Mouse (Mus musculus): ENCODE measurements around the gene Zrsr1. TPM values are rescaled to one million over a fixed set of nuclear protein-coding genes. Genes with fewer than 3 reads are reported as not detected.

Gene Zrsr1
- 11.8 and 12.6 TPM in 2 replicates for polyA plus RNA-seq (2012; rRNA removed)

GRCm38 (mm10) chr11:22971835-22972709, at the start of gene Zrsr1:
TSS of gene Zrsr1 (plus strand) at chr11:22972005.

GRCm38 (mm10) chr11:22981984-22982757, 10.4 kb downstream of the Zrsr1 start, which contains the start of the genes Gm28048 and Commd1:
TSS of gene Gm28048 (minus strand) at chr11:22982090.
TSS of gene Commd1 (minus strand) at chr11:22982382.

GRCm38 (mm10) chr11:22990393-22991126, 18.8 kb downstream of the Zrsr1 start, which contains the start of gene Cct4:
TSS of gene Cct4 (plus strand) at chr11:22990519.

GRCm38 (mm10) chr11:23007481-23008180, 35.8 kb downstream of the Zrsr1 start, which contains the start of gene Fam161a:
TSS of gene Fam161a (plus strand) at chr11:23007531.

Other genes with a start within 250 kb of the Zrsr1 start
- 12.2 and 17.7 TPM in 2 replicates for gene B3gnt2, start 111.0 kb upstream of the Zrsr1 start, polyA plus RNA-seq (2012; rRNA removed)
- gene Gm28048, start 10.1 kb downstream of the Zrsr1 start, polyA plus RNA-seq (2012; rRNA removed), result not detected in 2 replicates
- gene Commd1, start 10.4 kb downstream of the Zrsr1 start, polyA plus RNA-seq (2012; rRNA removed), result 5.9 and 7.2 TPM in 2 replicates
- gene Cct4, start 18.5 kb downstream of the Zrsr1 start, polyA plus RNA-seq (2012; rRNA removed), result 165 and 396 TPM in 2 replicates
- 1.7 TPM in 2 replicates for gene Fam161a, start 35.5 kb downstream of the Zrsr1 start, polyA plus RNA-seq (2012; rRNA removed)

Data from ovary, adult 2 months (tissue).